Comparison of ENCODE assay signal across 10 mouse cellular contexts in the genomic region with DNA sequence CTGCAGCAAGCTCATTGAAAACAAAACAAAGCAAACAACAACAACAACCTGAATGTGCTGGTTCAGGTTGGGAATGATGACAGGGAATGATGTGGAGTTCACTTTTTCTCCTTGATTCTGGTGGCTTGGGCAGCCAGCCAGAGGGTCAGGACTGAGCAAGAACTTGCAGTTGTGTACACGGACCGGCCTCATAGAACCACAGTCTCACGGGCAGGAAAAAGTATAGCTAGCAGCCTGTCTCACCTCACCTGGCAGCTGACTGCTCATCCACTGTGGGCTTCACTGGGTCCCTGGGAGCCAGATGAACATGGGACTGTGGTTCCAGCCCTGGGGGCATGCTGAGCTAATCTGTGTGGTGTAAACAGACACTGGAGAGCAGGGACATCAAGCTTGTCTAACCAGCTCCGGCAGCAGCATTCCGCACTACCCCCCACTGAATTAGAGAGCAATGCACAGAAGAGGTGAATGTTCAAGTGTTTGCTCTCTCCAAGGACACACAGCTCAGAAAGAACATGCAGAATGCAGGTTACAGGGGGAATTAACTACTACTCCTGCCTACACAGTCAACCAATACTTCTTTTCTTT.
A peak's percentile ranks its signal among the peaks of the same experiment; 100 is the strongest.
DNase-seq lines count a peak whose midpoint lies in the region; ATAC-seq and TF ChIP-seq lines count a peak whose summit lies in the region.
"Had no signal": no experiment of that assay in that cellular context is flagged by ENCODE, and none has a peak within 500 bp of the region (broad histone marks: within the 10 kb centered on the region; RNA-seq: fewer than 3 reads in every experiment).

No protein-coding gene starts in this region.

- H3K4me1 ChIP-seq in midbrain, embryonic 14.5 days (ENCODE audit: control insufficient read depth, insufficient read depth, low read length), result 0 out of 2 replicates have a peak, but pooled peaks cover 4% of the 10 kb centered on the region
- no peaks in the 10 kb centered on the region for H3K4me1 ChIP-seq in midbrain, embryonic 13.5 days (replicated peaks)
- H3K4me1 ChIP-seq in embryonic facial prominence, embryonic 12.5 days, result peaks cover 15% of the 10 kb centered on the region; the same call in 1 of the 2 replicates
- H3K4me1 ChIP-seq in lung, embryonic 14.5 days (ENCODE audit: insufficient read depth), result no peaks in the 10 kb centered on the region

- ATAC-seq in midbrain, embryonic 14.5 days (ENCODE audit: low FRiP score, low TSS enrichment), result no peak
- no peak for ATAC-seq in midbrain, embryonic 13.5 days
- ATAC-seq in embryonic facial prominence, embryonic 12.5 days (ENCODE audit: insufficient number of reproducible peaks, insufficient read depth, low FRiP score, low TSS enrichment), result peak; percentile 52; the same call in 1 of the 2 replicates
- peak; percentile 91 for ATAC-seq in lung, embryonic 14.5 days (ENCODE audit: insufficient read depth)
- ATAC-seq in granulocyte monocyte progenitor cell, adult 5-6 weeks (replicated peaks; ENCODE audit: poor library complexity, severe bottlenecking), result no peak
- no peak for ATAC-seq in megakaryocyte progenitor cell, adult 5-6 weeks (replicated peaks; ENCODE audit: poor library complexity)

- TF ChIP-seq CTCF in lung, embryonic 14.5 days (IDR thresholded peaks at IDR 0.05; ENCODE audit: low read depth), result no peak

- 62% methylated on average over 5 of the region's 5 CpGs for WGBS in midbrain, embryonic 14.5 days
- WGBS in midbrain, embryonic 13.5 days, result 62% methylated on average over 5 of the region's 5 CpGs
- WGBS in embryonic facial prominence, embryonic 12.5 days, result 21% methylated on average over 5 of the region's 5 CpGs
- 33% methylated on average over 5 of the region's 5 CpGs for WGBS in lung, embryonic 14.5 days

- peak; percentile 20 for DNase-seq in midbrain, embryonic 14.5 days
- DNase-seq in lung, embryonic 14.5 days, result peak; percentile 62
- DNase-seq in urinary bladder, adult 2 months (ENCODE audit: low spot score), result peak; percentile 38
- DNase-seq in cerebellum, adult 9-10 months, result no peak
- DNase-seq: cerebellum, adult 8-10 months had no signal

- H3K4me2 ChIP-seq in midbrain, embryonic 14.5 days (ENCODE audit: low read length), result no peak overlapping the region
- no peak overlapping the region for H3K4me2 ChIP-seq in midbrain, embryonic 13.5 days (replicated peaks)
- no peak overlapping the region for H3K4me2 ChIP-seq in embryonic facial prominence, embryonic 12.5 days (replicated peaks)
- H3K4me2 ChIP-seq in lung, embryonic 14.5 days, result peak overlapping the region; percentile 27

- H3K9me3 ChIP-seq in midbrain, embryonic 14.5 days (ENCODE audit: control insufficient read depth, low read length), result no peaks in the 10 kb centered on the region
- H3K9me3 ChIP-seq in midbrain, embryonic 13.5 days, result 0 out of 2 replicates have a peak, but pooled peaks cover 2% of the 10 kb centered on the region
- no peaks in the 10 kb centered on the region for H3K9me3 ChIP-seq in embryonic facial prominence, embryonic 12.5 days
- H3K9me3 ChIP-seq in lung, embryonic 14.5 days (ENCODE audit: low read depth, low read length), result no peaks in the 10 kb centered on the region

- H3K27ac ChIP-seq in midbrain, embryonic 14.5 days (replicated peaks; ENCODE audit: low read depth, low read length), result no peak overlapping the region
- H3K27ac ChIP-seq in midbrain, embryonic 13.5 days, result no peak overlapping the region
- H3K27ac ChIP-seq in embryonic facial prominence, embryonic 12.5 days, result peak overlapping the region; percentile 36; the same call in 1 of the 2 replicates
- H3K27ac ChIP-seq in lung, embryonic 14.5 days (ENCODE audit: low read depth), result peak overlapping the region; percentile 78
- H3K27ac ChIP-seq: macrophage had no signal

- no peaks in the 10 kb centered on the region for H3K27me3 ChIP-seq in midbrain, embryonic 14.5 days (ENCODE audit: control insufficient read depth, insufficient read depth, low read length)
- no peaks in the 10 kb centered on the region for H3K27me3 ChIP-seq in midbrain, embryonic 13.5 days
- no peaks in the 10 kb centered on the region for H3K27me3 ChIP-seq in embryonic facial prominence, embryonic 12.5 days
- no peaks in the 10 kb centered on the region for H3K27me3 ChIP-seq in lung, embryonic 14.5 days (ENCODE audit: insufficient read depth, low read length)

- H3K9ac ChIP-seq in midbrain, embryonic 14.5 days (replicated peaks; ENCODE audit: low read length), result no peak overlapping the region
- no peak overlapping the region for H3K9ac ChIP-seq in midbrain, embryonic 13.5 days (replicated peaks)
- H3K9ac ChIP-seq in embryonic facial prominence, embryonic 12.5 days, result no peak overlapping the region
- H3K9ac ChIP-seq in lung, embryonic 14.5 days, result no peak overlapping the region

- no peaks in the 10 kb centered on the region for H3K36me3 ChIP-seq in midbrain, embryonic 14.5 days (ENCODE audit: control insufficient read depth, insufficient read depth, low read length)
- H3K36me3 ChIP-seq in midbrain, embryonic 13.5 days, result no peaks in the 10 kb centered on the region
- no peaks in the 10 kb centered on the region for H3K36me3 ChIP-seq in embryonic facial prominence, embryonic 12.5 days
- no peaks in the 10 kb centered on the region for H3K36me3 ChIP-seq in lung, embryonic 14.5 days (ENCODE audit: insufficient read depth)

- H3K4me3 ChIP-seq in midbrain, embryonic 14.5 days (replicated peaks; ENCODE audit: low read depth, low read length), result no peak overlapping the region
- H3K4me3 ChIP-seq in midbrain, embryonic 13.5 days (replicated peaks), result no peak overlapping the region
- no peak overlapping the region for H3K4me3 ChIP-seq in embryonic facial prominence, embryonic 12.5 days
- H3K4me3 ChIP-seq in lung, embryonic 14.5 days (ENCODE audit: low read depth, low read length), result no peak overlapping the region

Comparison
In these comparisons a context has a peak if more than half of its experiments do, and no peak if none do; other contexts are left out.
1. ATAC-seq: peak in embryonic facial prominence, embryonic 12.5 days (single experiment) and lung, embryonic 14.5 days (single experiment); none in midbrain, embryonic 14.5 days (single experiment), midbrain, embryonic 13.5 days (single experiment), granulocyte monocyte progenitor cell, adult 5-6 weeks (single experiment) and megakaryocyte progenitor cell, adult 5-6 weeks (single experiment).
2. H3K27ac ChIP-seq: peak in embryonic facial prominence, embryonic 12.5 days (single experiment) and lung, embryonic 14.5 days (single experiment); none in midbrain, embryonic 14.5 days (single experiment) and midbrain, embryonic 13.5 days (single experiment).